Mouse (Mus musculus): Measurements from ENCODE around the gene Tfec. TPM values are rescaled to one million over a fixed set of nuclear protein-coding genes. Genes with fewer than 3 reads are reported as not detected.

The Tfec gene
- polyA plus RNA-seq (2012; rRNA removed) = 4.5 and 5.3 TPM in 2 replicates

DNA sequence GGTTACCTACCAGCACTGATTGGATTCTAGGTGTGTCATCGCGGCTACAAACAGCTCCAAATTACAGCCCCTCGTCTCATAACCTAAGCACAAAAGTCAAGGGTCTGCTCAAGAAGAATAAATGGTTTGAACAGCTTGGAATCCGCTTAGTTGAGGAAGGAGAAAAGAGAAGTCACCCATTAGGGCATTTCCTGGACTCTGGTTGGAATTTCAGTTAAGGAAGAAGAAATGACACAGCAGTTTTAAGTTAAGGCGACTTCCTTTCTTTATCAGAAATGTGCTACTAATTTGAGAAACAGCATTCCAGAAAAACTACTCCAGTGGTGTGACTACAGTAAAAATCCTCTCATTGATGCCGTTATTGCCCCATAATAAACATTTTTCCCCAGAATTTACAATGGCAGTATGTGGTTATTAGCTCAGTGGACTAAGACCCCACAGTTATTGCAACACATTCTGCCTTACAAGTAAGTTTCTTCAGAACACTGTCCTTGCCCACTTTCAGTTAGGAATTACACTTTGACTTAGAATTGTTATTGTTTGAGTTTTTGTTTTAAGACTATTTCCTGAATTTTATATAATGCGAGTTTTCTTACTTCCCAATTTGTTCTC, at the start of gene Tfec:
Gene Tfec (minus strand): TSS at position 191 of the 612 bp plus-strand sequence.

Other genes starting within 250 kb of the Tfec start
- gene Tes, start 166.7 kb upstream of the Tfec start, polyA plus RNA-seq (2012; rRNA removed) = 2.5 and 2.8 TPM in 2 replicates